Mouse (Mus musculus): Measurements from ENCODE around the gene Zdhhc14.

DNA sequence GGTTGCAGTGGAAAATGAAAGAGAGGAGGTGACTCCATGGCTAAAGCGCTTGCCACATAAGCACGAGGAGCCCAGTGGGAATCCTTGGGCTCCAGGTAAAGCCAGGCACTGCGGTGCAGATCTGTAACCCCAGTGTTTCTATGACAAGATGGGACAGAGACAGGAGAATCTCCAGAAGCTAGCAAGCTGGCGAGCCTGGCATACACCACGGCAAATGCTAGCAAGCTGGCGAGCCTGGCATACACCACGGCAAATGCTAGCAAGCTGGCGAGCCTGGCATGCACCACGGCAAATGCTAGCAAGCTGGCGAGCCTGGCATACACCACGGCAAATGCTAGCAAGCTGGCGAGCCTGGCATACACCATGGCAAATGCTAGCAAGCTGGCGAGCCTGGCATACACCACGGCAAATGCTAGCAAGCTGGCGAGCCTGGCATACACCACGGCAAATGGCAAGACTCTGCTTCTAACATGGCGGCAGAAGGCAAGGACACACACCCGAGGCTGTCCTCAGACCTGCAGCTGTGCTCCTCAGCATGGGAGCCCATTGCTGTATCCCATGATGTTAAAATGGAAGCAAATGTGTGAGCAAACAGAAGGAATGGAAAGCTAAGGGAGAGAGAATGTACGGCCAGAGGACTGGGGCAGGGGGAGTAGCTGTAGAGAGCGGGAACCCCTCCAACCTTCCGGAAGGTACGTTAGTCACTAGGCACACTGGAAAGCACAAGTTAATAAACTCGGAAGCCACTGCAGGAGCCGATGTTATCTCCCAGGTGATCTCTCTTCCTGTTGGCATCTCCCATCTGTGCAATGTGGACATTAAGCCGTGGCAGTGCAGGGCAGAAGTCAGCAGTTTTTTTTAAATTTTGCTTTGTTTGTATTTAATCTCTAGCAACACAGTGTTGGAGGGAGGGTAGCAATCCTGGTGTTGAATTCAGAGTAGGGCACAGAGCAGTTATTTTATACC, 129.6 kb downstream of the Zdhhc14 start:
- TF ChIP-seq CTCF (IDR thresholded peaks at IDR 0.05; ENCODE audit: extremely low read depth, insufficient read length, insufficient replicate concordance, low read depth, low read length) (no peak), POLR2A (IDR thresholded peaks at IDR 0.05; ENCODE audit: low read depth, low read length) (no peak)

All from small intestine, adult 2 months (tissue).